Mouse (Mus musculus) megakaryocyte, embryonic 14.5 days (primary cell): ENCODE data around the gene Abcb11.

Experiments
- FLI1 ChIP-seq: IDR thresholded peaks from 2 replicates; pipeline ENCODE4 v1.6.1; 2012; ENCODE audit warnings: low read length, inconsistent platforms, mixed read lengths
- GATA1 ChIP-seq: IDR thresholded peaks from 3 replicates; pipeline ENCODE4 v1.6.1; 2012; ENCODE audit warnings: mixed read lengths, low read length, inconsistent platforms, borderline replicate concordance

- TF ChIP-seq GATA1: no peak
- TF ChIP-seq FLI1: no peak
These were observed 153.2 kb downstream of the Abcb11 start for GRCm38 (mm10) chr2:69189222-69189621.
